Mouse (Mus musculus) erythroblast, embryonic 14.5 days (primary cell): Measurements from ENCODE around the gene Gli2. TPM values are rescaled to one million over a fixed set of nuclear protein-coding genes. Genes with fewer than 3 reads are reported as not detected.

Experiments used
- H3K27me3 ChIP-seq: 2 replicates; pipeline ENCODE4 v1.6.1; 2012; ENCODE audit warnings: inconsistent platforms; ENCODE audit not compliant: control insufficient read depth
- H3K36me3 ChIP-seq: 2 replicates; pipeline ENCODE4 v1.6.1; 2012; ENCODE audit warnings: mild to moderate bottlenecking, inconsistent platforms; ENCODE audit not compliant: control insufficient read depth
- H3K4me1 ChIP-seq: 2 replicates; pipeline ENCODE4 v1.6.1; 2012; ENCODE audit warnings: inconsistent platforms; ENCODE audit not compliant: control insufficient read depth
- H3K4me3 ChIP-seq: replicated peaks from 2 replicates; pipeline ENCODE3; 2012; ENCODE audit warnings: moderate library complexity, mild to moderate bottlenecking, inconsistent platforms
- H3K9me3 ChIP-seq: 2 replicates; pipeline ENCODE4 v1.6.1; 2012; ENCODE audit warnings: low read length, inconsistent platforms, mixed read lengths; ENCODE audit not compliant: control insufficient read depth
- GATA1 ChIP-seq: IDR thresholded peaks from 2 replicates; pipeline ENCODE4 v1.6.1; 2012; ENCODE audit warnings: low read length, inconsistent platforms, mixed read lengths
- TAL1 ChIP-seq: IDR thresholded peaks from 3 replicates; pipeline ENCODE4 v1.6.1; 2012; ENCODE audit warnings: low read length, inconsistent platforms, mixed read lengths
- polyA plus RNA-seq: library from polyadenylated mRNA; stranded (reverse); fragments of >175 nt; gene quantifications from 2 replicates; pipeline ENCODE4 v1.2.3, GENCODE M21; 2012

Gene Gli2
- polyA plus RNA-seq, 1 experiment = not detected

DNA sequence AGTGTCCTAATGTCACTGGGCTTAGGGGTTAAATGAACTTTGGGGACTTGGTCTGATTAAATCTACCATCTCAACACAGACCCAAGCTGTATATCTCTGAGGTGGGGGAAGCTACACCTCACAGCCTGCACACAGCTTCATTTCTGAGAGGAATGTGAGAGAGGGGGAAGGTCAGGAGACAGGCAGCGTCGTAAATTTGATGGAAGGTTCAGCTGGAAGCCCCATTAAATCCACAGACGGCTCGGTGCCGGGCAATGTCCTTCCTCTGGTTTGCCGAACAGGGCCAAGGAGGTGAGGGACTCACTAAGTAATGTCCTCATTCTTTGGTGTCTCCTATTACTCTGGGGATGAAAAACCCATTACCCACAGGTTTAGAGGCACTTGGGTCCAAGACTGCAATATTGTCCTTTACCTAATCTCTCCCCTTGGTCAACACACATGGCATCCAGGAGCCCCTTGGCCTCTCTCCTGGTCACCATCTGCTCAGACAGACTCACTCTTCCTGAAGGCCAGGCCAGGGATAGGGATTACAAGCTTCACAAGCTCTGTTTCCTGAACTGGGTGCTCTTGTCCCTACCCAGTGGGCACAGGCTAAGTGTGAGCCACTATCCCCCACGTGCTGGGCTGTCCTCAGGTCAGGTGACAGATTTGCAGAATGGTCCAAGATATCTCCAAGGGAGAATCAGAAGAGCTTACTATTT is 135.7 kb downstream of the Gli2 start:
- H3K4me1 ChIP-seq = no peaks in the 10 kb centered on the region
- TF ChIP-seq TAL1 = no peak
- no peak for TF ChIP-seq GATA1
- no peak overlapping the region for H3K4me3 ChIP-seq
- no peaks in the 10 kb centered on the region for H3K9me3 ChIP-seq
- no peaks in the 10 kb centered on the region for H3K36me3 ChIP-seq
- peaks cover 2% of the 10 kb centered on the region; the same call in 1 of the 2 replicates for H3K27me3 ChIP-seq

DNA sequence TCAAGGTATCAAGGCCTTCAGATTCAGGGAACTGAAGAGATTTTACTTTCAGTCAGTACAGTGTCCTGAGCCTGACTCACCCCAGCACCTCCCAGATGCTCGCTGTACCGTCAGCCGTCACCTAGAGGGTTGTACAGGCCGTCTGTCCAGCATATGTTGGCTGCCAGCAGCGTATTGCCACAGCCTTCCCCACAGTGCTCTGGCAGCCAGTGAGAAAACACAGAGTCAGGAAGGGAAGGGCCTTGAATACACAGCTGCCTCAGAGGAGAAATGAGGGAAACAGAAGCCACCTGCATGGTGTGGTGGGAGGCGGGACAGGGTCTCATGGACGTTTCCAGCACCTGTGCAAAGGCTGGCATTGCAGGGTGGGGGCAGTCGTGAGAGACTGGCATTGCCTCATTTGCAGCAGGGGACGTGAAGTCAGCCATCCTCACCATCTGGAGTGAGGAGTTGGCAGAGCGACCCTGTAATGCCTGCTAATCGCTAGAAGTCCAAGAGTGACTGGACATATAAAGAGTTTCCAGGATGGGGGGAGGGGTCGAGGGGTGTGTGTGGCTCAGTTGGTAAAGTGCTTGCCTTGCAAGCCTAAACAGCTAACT is 136.8 kb downstream of the Gli2 start:
- no peaks in the 10 kb centered on the region for H3K9me3 ChIP-seq
- H3K4me3 ChIP-seq = no peak overlapping the region
- TF ChIP-seq GATA1 = no peak
- no peak for TF ChIP-seq TAL1

DNA sequence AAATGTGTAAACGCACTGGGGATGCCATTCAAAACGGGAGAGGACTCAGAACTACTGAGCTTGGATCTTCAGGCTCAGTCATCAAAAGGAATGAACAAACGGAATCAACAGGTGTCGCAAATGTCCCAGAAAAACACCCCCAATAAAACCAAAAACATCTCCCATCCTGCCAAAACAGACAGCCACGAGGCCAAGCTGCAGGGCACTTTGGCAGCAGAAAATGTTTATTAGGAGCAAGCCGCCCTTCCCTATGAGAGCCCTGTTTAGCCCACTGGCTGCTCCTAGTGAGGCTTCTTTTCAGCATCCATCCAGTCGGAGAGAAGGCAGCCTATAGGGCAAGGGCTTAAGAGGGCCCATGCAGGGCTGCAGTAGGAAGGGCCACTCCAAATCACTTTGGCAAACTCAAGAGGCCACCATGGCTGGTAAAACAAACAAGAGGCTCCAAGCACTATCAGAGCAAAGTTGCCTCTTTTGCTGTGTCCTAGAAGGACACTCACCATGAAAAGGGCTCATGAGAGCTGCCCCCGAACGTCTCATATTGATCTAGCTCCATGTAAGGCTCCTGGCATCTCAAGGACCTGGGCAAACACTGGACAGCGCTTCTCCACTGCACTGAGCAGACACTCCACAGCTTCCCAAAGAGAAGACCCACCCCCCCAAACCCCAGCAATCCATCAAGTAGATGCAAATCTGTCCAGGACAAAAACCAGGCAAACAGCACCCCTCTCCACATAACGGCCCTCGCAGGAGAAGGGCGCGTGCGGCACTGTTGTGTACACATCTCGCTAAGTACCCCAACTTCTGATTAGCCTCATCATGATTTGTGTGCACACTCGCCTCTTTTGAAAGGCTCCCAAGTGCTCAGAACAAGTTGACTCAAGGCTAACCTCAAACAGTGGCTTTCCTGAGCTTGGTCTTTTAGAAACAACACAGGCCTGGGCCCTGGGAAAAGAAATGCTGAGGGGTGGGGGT is 139.7 kb downstream of the Gli2 start:
- H3K27me3 ChIP-seq = peaks cover 2% of the 10 kb centered on the region; the same call in 1 of the 2 replicates
- no peak overlapping the region for H3K4me3 ChIP-seq
- no peaks in the 10 kb centered on the region for H3K4me1 ChIP-seq
- H3K36me3 ChIP-seq = no peaks in the 10 kb centered on the region
- no peaks in the 10 kb centered on the region for H3K9me3 ChIP-seq
- TF ChIP-seq TAL1 (no peak), GATA1 (no peak)

More for the DNA sequence above, 136.8 kb downstream of the Gli2 start:
- H3K27me3 ChIP-seq = peaks cover 2% of the 10 kb centered on the region; the same call in 1 of the 2 replicates
- H3K4me1 ChIP-seq = no peaks in the 10 kb centered on the region
- H3K36me3 ChIP-seq = no peaks in the 10 kb centered on the region

DNA sequence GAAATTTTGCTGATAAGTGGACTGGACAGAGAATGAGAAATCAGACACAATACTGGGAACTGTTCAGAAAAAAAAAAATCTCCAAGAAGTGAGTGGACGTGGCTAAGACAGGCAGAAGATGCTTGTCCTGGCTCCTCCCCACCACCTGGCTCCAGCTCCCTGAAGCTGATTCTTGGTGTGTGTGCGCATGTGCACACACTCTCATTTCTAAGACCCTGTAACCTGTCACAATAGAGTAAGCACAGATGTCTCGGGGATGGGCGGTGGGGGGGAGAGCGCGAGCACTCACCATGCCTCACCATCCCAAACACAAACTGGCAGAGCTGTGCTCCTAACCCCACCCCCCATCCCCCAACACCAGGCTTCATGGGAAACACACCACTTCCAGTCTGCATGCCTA is 140.5 kb downstream of the Gli2 start:
- Histone ChIP-seq H3K4me1 (no peaks in the 10 kb centered on the region), H3K9me3 (no peaks in the 10 kb centered on the region), H3K4me3 (no peak overlapping the region), H3K36me3 (no peaks in the 10 kb centered on the region), H3K27me3 (peaks cover 2% of the 10 kb centered on the region; the same call in 1 of the 2 replicates)
- TF ChIP-seq GATA1 = no peak
- TF ChIP-seq TAL1 = no peak

DNA sequence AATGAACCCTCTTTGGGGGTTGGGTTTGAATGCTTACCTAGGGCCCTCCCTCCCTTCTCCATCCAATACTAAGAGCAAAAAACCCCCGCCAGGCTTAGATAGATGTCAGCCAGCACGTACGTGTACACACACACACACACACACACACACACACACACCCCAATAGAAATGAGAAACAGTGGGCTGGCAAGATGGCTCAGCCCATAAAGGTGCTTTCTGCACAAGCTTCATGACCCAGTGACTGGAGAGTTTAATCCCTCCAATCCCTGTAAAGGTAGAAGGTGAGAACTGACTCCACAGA is 142.0 kb downstream of the Gli2 start:
- Histone ChIP-seq H3K36me3 (no peaks in the 10 kb centered on the region), H3K27me3 (peaks cover 2% of the 10 kb centered on the region; the same call in 1 of the 2 replicates), H3K4me3 (no peak overlapping the region), H3K4me1 (no peaks in the 10 kb centered on the region), H3K9me3 (no peaks in the 10 kb centered on the region)
- TF ChIP-seq GATA1 (no peak), TAL1 (no peak)

DNA sequence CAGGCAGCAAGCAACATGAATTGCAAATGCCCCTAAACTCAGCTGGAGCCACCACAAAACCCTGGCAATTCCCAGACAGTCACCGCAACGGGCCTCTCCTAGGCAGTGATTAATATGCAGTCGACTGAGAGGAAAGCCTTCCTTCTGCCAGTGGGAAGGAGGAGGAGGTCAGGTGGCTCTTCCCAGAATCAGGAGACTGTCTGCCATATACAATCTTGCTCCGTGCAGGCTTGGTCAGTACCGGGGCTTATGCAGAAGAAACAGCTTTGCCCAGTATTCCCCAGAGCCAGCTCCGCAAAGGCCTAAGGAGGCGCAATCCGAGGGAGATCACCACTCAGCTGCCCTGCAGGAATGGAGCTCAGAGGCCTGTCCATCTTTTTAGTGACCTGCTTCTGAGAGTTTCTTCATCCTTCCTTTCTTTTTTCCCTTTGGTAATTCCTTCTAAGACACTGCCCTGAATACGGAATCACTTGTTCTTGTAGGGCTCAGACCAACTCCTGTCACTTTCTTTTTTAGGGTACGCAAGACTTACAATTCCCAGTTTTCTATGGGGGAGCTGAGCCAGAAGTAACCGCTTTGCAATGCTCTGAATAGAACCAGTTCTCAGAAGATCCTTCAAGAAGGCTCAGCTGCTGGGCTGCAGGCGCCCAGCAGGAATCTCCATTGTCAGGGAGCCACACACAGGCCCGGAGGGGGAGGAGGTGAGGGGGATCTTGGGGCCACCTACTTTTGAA is 142.6 kb downstream of the Gli2 start:
- H3K4me3 ChIP-seq = no peak overlapping the region
- TF ChIP-seq GATA1 (no peak), TAL1 (no peak)
- H3K4me1 ChIP-seq = no peaks in the 10 kb centered on the region
- peaks cover 2% of the 10 kb centered on the region; the same call in 1 of the 2 replicates for H3K27me3 ChIP-seq
- no peaks in the 10 kb centered on the region for H3K9me3 ChIP-seq
- no peaks in the 10 kb centered on the region for H3K36me3 ChIP-seq

DNA sequence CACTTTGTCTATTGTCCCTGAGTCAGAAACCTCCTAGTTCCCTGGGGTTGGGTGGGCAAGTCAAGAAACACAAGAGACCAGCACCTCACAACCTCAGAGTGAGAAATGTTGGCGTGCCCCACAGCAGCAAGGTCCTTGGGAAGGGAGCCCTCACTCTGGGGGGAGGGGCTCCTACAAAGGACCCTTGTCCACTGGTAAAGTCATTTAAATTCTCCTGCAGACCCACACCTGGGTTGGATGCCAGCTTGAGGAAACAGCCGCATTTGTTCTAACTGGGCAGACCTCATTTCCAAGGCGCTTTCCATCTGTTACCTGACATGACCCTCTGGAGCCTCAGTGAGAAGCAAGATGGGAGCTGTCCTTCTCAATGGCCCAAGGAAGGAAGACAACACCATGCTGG is 144.4 kb downstream of the Gli2 start:
- TF ChIP-seq TAL1 (no peak), GATA1 (no peak)

DNA sequence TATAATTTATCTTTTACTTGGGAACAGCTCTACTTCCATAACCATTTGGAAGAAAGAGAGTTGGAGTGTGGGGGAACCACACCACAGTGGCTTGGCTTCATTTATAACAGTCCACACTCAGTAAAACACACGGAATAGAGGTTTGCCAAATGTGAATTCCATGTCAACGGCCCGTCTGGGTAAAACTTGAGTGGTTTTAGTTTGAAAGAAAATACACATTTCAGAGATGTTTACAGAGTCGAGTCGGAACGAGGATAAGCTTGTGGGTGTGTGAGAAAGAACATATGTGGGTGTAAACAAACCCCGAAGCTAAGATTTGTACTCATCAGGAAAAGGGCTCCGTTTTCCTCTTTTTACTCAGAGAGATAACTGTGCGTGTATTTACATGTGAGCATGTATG is 145.8 kb downstream of the Gli2 start:
- Histone ChIP-seq H3K4me1 (no peaks in the 10 kb centered on the region), H3K4me3 (no peak overlapping the region), H3K36me3 (no peaks in the 10 kb centered on the region), H3K9me3 (no peaks in the 10 kb centered on the region), H3K27me3 (no peaks in the 10 kb centered on the region)
- no peak for TF ChIP-seq TAL1
- TF ChIP-seq GATA1 = no peak

More for the DNA sequence above, 144.4 kb downstream of the Gli2 start:
- Histone ChIP-seq H3K36me3 (no peaks in the 10 kb centered on the region), H3K4me3 (no peak overlapping the region), H3K4me1 (no peaks in the 10 kb centered on the region), H3K9me3 (no peaks in the 10 kb centered on the region), H3K27me3 (peaks cover 2% of the 10 kb centered on the region; the same call in 1 of the 2 replicates)

DNA sequence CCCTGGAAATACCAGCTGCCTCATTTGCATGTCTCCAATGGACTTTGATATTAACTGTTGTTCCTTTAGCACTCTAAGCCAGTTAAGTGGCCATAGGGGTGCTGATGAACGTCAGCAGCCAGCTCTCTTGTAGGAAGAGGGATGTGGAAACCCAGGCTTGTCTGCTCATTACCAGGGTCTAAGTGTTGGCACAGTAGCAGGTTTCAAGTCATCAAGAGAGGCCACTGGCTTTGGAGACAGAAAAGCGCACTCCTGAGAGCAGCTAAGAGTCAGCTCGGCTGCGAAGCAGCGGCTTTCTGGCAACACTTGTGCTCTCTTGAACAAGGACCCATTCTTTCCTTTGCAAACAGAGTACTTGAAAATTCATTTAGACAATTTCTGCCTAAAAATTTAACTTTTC is 148.1 kb downstream of the Gli2 start:
- no peak overlapping the region for H3K4me3 ChIP-seq
- no peaks in the 10 kb centered on the region for H3K36me3 ChIP-seq
- no peaks in the 10 kb centered on the region for H3K4me1 ChIP-seq
- no peak for TF ChIP-seq GATA1
- TF ChIP-seq TAL1 = no peak
- H3K27me3 ChIP-seq = no peaks in the 10 kb centered on the region
- H3K9me3 ChIP-seq = no peaks in the 10 kb centered on the region
